Mouse (Mus musculus) erythroblast, embryonic 14.5 days (primary cell): ENCODE results near the gene Inpp5e. TPM values are rescaled to one million over a fixed set of nuclear protein-coding genes. Genes with fewer than 3 reads are reported as not detected.
A peak's percentile ranks its signal among the peaks of the same experiment; 100 is the strongest.

Source experiments
- H3K27me3 ChIP-seq: 2 replicates; pipeline ENCODE4 v1.6.1; 2012; ENCODE audit warnings: inconsistent platforms; ENCODE audit not compliant: control insufficient read depth
- H3K36me3 ChIP-seq: 2 replicates; pipeline ENCODE4 v1.6.1; 2012; ENCODE audit warnings: mild to moderate bottlenecking, inconsistent platforms; ENCODE audit not compliant: control insufficient read depth
- H3K4me1 ChIP-seq: 2 replicates; pipeline ENCODE4 v1.6.1; 2012; ENCODE audit warnings: inconsistent platforms; ENCODE audit not compliant: control insufficient read depth
- H3K4me3 ChIP-seq: replicated peaks from 2 replicates; pipeline ENCODE3; 2012; ENCODE audit warnings: moderate library complexity, mild to moderate bottlenecking, inconsistent platforms
- H3K9me3 ChIP-seq: 2 replicates; pipeline ENCODE4 v1.6.1; 2012; ENCODE audit warnings: low read length, inconsistent platforms, mixed read lengths; ENCODE audit not compliant: control insufficient read depth
- GATA1 ChIP-seq: IDR thresholded peaks from 2 replicates; pipeline ENCODE4 v1.6.1; 2012; ENCODE audit warnings: low read length, inconsistent platforms, mixed read lengths
- TAL1 ChIP-seq: IDR thresholded peaks from 3 replicates; pipeline ENCODE4 v1.6.1; 2012; ENCODE audit warnings: low read length, inconsistent platforms, mixed read lengths
- polyA plus RNA-seq: library from polyadenylated mRNA; stranded (reverse); fragments of >175 nt; gene quantifications from 2 replicates; pipeline ENCODE4 v1.2.3, GENCODE M21; 2012

The Inpp5e gene
- polyA plus RNA-seq, 1 experiment = 0.98 TPM

DNA sequence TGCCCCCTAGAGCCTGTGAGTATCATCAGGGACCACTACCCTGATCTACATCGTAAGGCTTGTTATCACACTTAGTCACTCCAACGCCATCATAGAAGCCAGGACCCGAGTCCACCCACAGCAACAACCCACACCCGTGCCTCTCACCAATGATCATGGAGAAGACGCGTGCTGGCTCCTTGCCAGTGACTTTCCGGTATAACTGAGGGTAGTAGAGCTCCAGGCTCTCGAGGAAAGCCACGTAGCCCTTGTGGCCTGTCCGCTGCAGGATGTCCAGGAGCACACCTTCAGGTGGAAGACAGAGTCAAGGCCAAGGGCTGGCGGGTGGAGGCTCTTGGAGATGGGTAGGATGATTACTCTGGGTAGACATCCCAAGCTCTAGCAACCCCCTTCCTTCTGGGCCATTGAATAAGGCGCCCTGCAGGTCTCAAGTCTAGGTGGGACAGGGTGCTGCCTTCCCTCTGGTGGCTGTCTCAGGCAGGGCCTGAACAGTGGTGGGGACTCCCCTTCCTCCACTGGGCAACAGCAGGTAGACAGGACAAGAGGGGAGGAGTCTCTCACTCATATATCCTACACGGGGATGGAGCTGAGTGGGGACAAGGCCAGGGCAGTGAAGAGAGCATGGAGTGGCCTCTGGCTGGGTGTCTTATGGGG, 50.2 kb downstream of the Inpp5e start:
- TF ChIP-seq TAL1 (no peak), GATA1 (no peak)
- Histone ChIP-seq H3K36me3 (peaks cover 13% of the 10 kb centered on the region), H3K4me1 (peaks cover 3% of the 10 kb centered on the region), H3K27me3 (no peaks in the 10 kb centered on the region), H3K9me3 (no peaks in the 10 kb centered on the region), H3K4me3 (no peak overlapping the region)

DNA sequence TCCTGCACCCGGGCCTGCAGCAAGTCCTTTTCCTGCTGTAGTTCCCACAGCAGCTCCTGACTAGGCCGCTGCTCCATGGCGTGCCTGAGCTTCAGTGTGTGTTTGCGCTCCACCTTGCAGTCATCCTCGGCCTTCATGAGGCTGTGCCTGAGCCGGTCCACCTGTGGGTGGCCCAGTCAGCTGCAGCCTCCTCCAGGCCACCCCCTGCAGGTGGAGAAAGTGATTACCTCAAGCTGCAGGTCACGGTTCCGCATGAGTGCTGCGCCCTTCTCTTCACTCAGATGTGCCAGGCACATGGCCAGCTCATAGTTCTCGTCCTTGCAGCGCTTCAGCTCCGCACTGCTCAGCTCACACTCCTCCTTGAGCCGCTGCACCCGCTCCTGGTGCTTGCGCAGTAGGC, 51.5 kb downstream of the Inpp5e start:
- Histone ChIP-seq H3K27me3 (no peaks in the 10 kb centered on the region), H3K4me3 (no peak overlapping the region), H3K9me3 (no peaks in the 10 kb centered on the region), H3K4me1 (peaks cover 11% of the 10 kb centered on the region), H3K36me3 (no peaks in the 10 kb centered on the region; the same call in 1 of the 2 replicates)
- no peak for TF ChIP-seq TAL1
- no peak for TF ChIP-seq GATA1

- H3K4me1 ChIP-seq = peaks cover 18% of the 10 kb centered on the region
- H3K4me3 ChIP-seq = no peak overlapping the region
- TF ChIP-seq GATA1 (no peak), TAL1 (no peak)
- H3K9me3 ChIP-seq = no peaks in the 10 kb centered on the region
- no peaks in the 10 kb centered on the region for H3K36me3 ChIP-seq
- H3K27me3 ChIP-seq = no peaks in the 10 kb centered on the region
Observed at GRCm38 (mm10) chr2:26356678-26357077, 52.3 kb downstream of the Inpp5e start.

- H3K36me3 ChIP-seq = no peaks in the 10 kb centered on the region
- no peaks in the 10 kb centered on the region for H3K9me3 ChIP-seq
- H3K4me3 ChIP-seq = no peak overlapping the region
- H3K27me3 ChIP-seq = no peaks in the 10 kb centered on the region
- H3K4me1 ChIP-seq = peaks cover 22% of the 10 kb centered on the region
- no peak for TF ChIP-seq TAL1
- TF ChIP-seq GATA1 = no peak
Observed at GRCm38 (mm10) chr2:26356231-26356630, 52.8 kb downstream of the Inpp5e start.

DNA sequence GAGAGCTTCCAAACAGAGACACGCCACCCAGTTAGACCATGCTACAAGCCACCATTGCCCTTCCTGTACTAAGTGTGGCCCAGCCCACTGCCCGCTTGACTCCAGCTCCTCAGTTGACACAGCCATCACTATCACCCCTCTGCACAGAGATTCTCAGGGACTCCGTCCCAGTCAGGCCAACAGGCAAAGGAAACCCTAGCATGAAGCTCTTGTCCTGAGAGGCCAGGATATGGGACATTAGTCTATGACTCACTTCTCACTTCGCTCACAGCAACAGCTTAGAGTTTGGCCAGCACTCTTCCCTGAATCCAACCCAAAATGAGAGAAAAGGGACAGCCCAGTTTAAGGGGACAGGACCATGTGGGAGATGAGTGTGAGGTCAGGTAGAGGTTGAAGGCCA, 54.6 kb downstream of the Inpp5e start:
- peaks cover 12% of the 10 kb centered on the region for H3K36me3 ChIP-seq
- H3K4me1 ChIP-seq = peaks cover 29% of the 10 kb centered on the region

DNA sequence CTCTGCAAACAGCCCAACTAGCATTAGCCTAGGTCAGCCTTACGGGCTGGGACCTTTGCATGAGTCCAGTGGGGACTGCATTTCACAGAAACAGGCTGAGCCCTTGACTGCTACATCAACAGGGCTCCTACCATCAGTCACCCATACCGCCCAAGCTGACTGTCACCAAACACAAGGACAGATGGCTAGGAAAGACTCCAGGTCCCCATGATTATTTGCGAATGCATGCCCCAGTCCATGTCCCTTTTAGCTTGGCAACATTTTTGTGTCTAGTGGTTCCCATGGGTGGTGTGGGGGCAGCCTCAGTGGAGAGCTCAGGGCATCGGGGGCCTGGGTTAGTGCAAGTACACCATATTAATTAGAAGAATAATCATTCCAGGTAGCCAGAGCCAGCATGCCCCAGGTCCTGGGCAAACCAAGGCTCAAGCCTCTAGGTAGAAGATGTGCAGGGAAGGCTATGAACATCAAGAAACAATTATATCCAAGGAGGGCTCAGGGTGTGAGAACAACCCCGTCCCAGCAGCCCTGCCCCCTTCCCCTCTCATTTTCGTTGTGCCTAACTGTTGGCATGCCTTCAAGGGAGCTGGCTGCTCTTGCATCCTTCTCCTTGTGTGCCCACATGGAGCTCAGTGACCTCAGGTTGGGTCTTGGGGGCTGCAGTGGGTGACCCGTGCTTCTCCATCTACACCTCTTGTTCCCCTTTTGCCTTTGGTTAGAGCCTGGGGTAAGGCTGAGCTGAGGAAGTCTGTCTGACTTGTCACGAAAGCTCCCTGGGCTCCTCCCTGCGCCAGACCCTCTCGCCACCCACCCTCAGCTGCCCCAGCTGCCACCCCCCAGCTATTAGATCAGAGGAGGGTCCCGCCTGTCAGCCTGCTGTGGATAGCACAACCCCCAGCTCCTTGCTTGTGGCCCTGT, 55.7 kb downstream of the Inpp5e start:
- Histone ChIP-seq H3K9me3 (no peaks in the 10 kb centered on the region), H3K27me3 (no peaks in the 10 kb centered on the region), H3K4me1 (peaks cover 29% of the 10 kb centered on the region), H3K4me3 (peak overlapping the region; percentile 80), H3K36me3 (peaks cover 22% of the 10 kb centered on the region)
- no peak for TF ChIP-seq GATA1
- TF ChIP-seq TAL1 = no peak

More for the DNA sequence above, 54.6 kb downstream of the Inpp5e start:
- H3K9me3 ChIP-seq = no peaks in the 10 kb centered on the region
- TF ChIP-seq GATA1 (no peak), TAL1 (no peak)
- no peak overlapping the region for H3K4me3 ChIP-seq
- no peaks in the 10 kb centered on the region for H3K27me3 ChIP-seq

GRCm38 (mm10) chr2:26352291-26352910, 56.6 kb downstream of the Inpp5e start:
- Histone ChIP-seq H3K4me1 (peaks cover 30% of the 10 kb centered on the region), H3K27me3 (no peaks in the 10 kb centered on the region), H3K4me3 (peak overlapping the region; percentile 80), H3K36me3 (peaks cover 22% of the 10 kb centered on the region), H3K9me3 (no peaks in the 10 kb centered on the region)
- TF ChIP-seq TAL1 (no peak), GATA1 (no peak)

DNA sequence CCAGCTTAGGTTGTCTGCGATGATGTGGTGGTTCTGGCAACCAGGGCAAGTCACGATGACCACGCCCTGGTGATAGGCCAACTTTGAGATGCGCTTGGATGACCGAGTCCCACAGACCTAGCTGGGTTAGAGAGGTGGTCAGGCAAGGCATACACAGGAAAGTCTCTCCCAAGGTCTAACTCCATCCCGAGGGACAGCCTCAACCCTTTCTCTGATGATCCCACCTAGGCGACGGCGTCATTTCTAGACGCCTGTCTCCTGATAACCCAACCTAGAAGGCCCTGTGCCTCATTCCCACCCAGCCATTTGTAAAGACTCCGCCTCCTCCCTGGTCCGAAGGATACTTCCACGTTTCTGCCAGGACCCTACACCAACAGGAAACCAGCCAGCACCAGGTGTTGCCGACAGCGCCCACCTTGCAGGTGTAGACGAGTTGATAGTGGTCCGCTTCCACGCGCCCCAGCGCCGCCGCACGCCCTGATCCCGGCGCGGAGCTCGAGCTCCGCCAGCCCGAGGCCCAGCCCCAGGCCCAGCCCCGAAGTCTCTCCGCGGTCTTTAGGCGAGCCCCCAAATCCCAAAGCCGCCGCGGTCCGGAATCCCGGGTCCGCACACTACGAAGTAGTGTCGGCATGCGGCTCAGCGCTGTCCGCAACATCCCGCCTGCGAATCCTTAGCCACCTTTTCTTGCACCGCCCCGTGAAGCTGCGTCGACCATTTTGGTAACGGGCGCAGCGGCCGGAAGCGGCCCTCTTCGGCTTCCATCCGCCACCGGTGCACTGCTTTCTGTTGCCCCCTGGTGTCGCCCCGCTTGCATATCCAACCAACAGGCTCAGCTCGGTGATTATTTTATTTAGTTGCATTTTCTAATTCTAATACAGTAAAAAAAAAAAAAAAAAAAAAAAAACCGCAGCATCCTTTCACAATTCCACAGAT, 57.4 kb downstream of the Inpp5e start, which contains the start of gene Dnlz:
TSS of gene Dnlz (minus strand) at position 753 of the 933 bp plus-strand sequence.
- TF ChIP-seq TAL1 (no peak), GATA1 (no peak)
- Histone ChIP-seq H3K4me3 (peak within 1 kb of the TSS; percentile 80), H3K27me3 (no peaks in the 10 kb centered on the region), H3K4me1 (peaks cover 32% of the 10 kb centered on the region), H3K36me3 (peaks cover 22% of the 10 kb centered on the region), H3K9me3 (no peaks in the 10 kb centered on the region)
